Mouse (Mus musculus): ENCODE data around the gene Defb29. TPM values are rescaled to one million over a fixed set of nuclear protein-coding genes. Genes with fewer than 3 reads are reported as not detected.

Gene Defb29
- polyA plus RNA-seq, 1 experiment, result not detected

DNA sequence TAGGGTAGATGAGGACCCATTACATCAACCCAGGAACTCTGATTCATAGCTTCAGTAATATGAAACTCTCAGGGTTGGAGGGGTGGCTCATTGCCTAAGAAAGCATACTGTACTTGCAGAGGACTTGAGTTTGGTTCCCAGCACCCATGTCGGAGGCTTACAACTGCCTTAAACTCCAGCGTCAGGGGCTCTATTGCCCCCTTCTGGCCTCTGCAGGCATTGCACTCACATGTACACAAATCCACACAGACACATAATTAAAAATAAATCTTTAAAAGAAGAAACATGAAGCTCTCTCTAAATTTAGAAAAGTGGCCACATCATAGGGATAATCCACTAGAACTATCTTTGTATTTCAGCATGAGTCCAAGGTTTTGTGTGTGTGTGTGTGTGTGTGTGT, 3.0 kb upstream of the Defb29 start:
- no peak for TF ChIP-seq GATA1 (IDR thresholded peaks at IDR 0.05; ENCODE audit: low read length)

GRCm38 (mm10) chr2:152541979-152542378, 2.1 kb upstream of the Defb29 start:
- no peak for TF ChIP-seq GATA1 (IDR thresholded peaks at IDR 0.05; ENCODE audit: low read length)

GRCm38 (mm10) chr2:152517981-152518380, 21.9 kb downstream of the Defb29 start, which contains the start of gene Defb28:
TSS of gene Defb28 (plus strand) at chr2:152518255.
- no peak for TF ChIP-seq GATA1 (IDR thresholded peaks at IDR 0.05; ENCODE audit: low read length)

GRCm38 (mm10) chr2:152516084-152516483, 23.8 kb downstream of the Defb29 start:
- TF ChIP-seq GATA1 (IDR thresholded peaks at IDR 0.05; ENCODE audit: low read length), result no peak

DNA sequence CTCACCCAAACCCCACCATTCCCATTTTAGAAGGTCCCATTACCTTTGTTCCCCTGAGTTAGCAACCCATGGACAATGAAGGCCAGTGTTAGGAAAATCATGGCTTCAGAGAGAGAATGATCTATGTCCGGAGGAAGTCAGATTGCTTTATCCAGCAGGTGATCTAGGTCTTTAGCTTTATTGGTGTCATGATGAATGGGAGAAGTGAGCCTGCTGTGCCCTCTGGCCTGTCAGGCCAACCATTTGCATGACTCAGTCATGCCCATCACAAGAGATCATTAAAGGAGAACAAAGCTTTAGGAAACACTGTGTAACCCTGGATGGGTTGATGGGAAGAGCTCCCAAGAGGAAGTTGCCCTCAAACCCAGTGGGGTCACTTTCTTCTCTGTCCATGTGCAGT, 28.3 kb downstream of the Defb29 start, which contains the start of gene Defb26:
TSS of gene Defb26 (minus strand) at position 101 of the 400 bp plus-strand sequence.
- TF ChIP-seq GATA1 (IDR thresholded peaks at IDR 0.05; ENCODE audit: low read length), result no peak

- TF ChIP-seq GATA1 (IDR thresholded peaks at IDR 0.05; ENCODE audit: low read length), result no peak
Measured at GRCm38 (mm10) chr2:152503950-152504349, 35.9 kb downstream of the Defb29 start.

GRCm38 (mm10) chr2:152500863-152501229, 39.1 kb downstream of the Defb29 start:
- no peak for TF ChIP-seq GATA1 (IDR thresholded peaks at IDR 0.05; ENCODE audit: low read length)

- no peak for TF ChIP-seq GATA1 (IDR thresholded peaks at IDR 0.05; ENCODE audit: low read length)
Measured at GRCm38 (mm10) chr2:152500204-152500862, 39.6 kb downstream of the Defb29 start.

- TF ChIP-seq GATA1 (IDR thresholded peaks at IDR 0.05; ENCODE audit: low read length), result no peak
Measured at GRCm38 (mm10) chr2:152498020-152498419, 41.9 kb downstream of the Defb29 start.

GRCm38 (mm10) chr2:152493151-152493550, 46.7 kb downstream of the Defb29 start:
- TF ChIP-seq GATA1 (IDR thresholded peaks at IDR 0.05; ENCODE audit: low read length), result no peak

DNA sequence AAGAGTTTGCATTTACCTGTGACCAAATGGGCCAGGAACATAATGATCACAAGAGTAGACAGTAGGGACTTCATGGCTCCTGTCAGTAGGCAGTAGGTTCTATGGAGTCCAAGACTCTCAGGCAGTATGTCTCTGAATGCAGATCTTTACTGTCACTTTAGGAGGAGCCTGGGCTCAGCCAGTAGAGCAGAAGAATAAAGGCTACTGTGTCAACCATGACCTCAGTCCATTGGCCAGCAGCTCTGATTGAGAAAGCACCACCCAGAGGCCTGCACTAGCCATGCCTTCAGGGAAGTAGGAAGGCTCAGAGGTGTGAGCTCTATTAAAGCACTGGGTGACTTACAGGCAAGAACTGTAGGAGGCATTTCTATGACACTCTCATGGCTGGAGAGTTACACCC, 49.9 kb downstream of the Defb29 start, which contains the start of gene Defb22:
TSS of gene Defb22 (minus strand) at position 101 of the 400 bp plus-strand sequence.
- no peak for TF ChIP-seq GATA1 (IDR thresholded peaks at IDR 0.05; ENCODE audit: low read length)

Other genes starting within 250 kb of the Defb29 start
- 15.5 and 17.7 TPM in 2 replicates for gene Tbc1d20, start 246.3 kb downstream of the Defb29 start, polyA plus RNA-seq (2012)
- gene Rbck1, start 207.4 kb downstream of the Defb29 start, polyA plus RNA-seq (2012), result 246 and 263 TPM in 2 replicates
- 31.8 and 47.3 TPM in 2 replicates for gene Trib3, start 196.1 kb downstream of the Defb29 start, polyA plus RNA-seq (2012)
- gene Nrsn2, start 163.5 kb downstream of the Defb29 start, polyA plus RNA-seq (2012), result not detected in 2 replicates
- gene Sox12, start 142.0 kb downstream of the Defb29 start, polyA plus RNA-seq (2012), result 55.7 and 57.5 TPM in 2 replicates
- 23.4 and 24.1 TPM in 2 replicates for gene Zcchc3, start 125.1 kb downstream of the Defb29 start, polyA plus RNA-seq (2012)
- gene 6820408C15Rik, start 124.5 kb downstream of the Defb29 start, polyA plus RNA-seq (2012), result 0.06 and 0.08 TPM in 2 replicates
- not detected in 2 replicates for gene Defb23, start 75.5 kb downstream of the Defb29 start, polyA plus RNA-seq (2012)
- not detected in 2 replicates for gene Defb20, start 63.0 kb downstream of the Defb29 start, polyA plus RNA-seq (2012)
- gene Defb22, start 50.0 kb downstream of the Defb29 start, polyA plus RNA-seq (2012), result not detected in 2 replicates
- not detected in 2 replicates for gene Defb26, start 28.4 kb downstream of the Defb29 start, polyA plus RNA-seq (2012)
- not detected in 2 replicates for gene Defb28, start 21.8 kb downstream of the Defb29 start, polyA plus RNA-seq (2012)
- not detected in 2 replicates for gene Gm17416, start 29.2 kb upstream of the Defb29 start, polyA plus RNA-seq (2012)
- gene Defb21, start 32.6 kb upstream of the Defb29 start, polyA plus RNA-seq (2012), result not detected in 2 replicates
- gene Defb19, start 40.2 kb upstream of the Defb29 start, polyA plus RNA-seq (2012), result not detected in 2 replicates
- gene Defb45, start 59.3 kb upstream of the Defb29 start, polyA plus RNA-seq (2012), result not detected in 2 replicates
- gene Defb36, start 64.2 kb upstream of the Defb29 start, polyA plus RNA-seq (2012), result not detected in 2 replicates
- not detected in 2 replicates for gene Defb25, start 83.0 kb upstream of the Defb29 start, polyA plus RNA-seq (2012)
- gene Rem1, start 86.9 kb upstream of the Defb29 start, polyA plus RNA-seq (2012), result not detected in 2 replicates
- 60.8 and 72.1 TPM in 2 replicates for gene H13, start 129.4 kb upstream of the Defb29 start, polyA plus RNA-seq (2012)
- 1.6 and 2.6 TPM in 2 replicates for gene Mcts2, start 146.9 kb upstream of the Defb29 start, polyA plus RNA-seq (2012)
- 53.4 and 64.9 TPM in 2 replicates for gene Id1, start 196.2 kb upstream of the Defb29 start, polyA plus RNA-seq (2012)
- not detected in 2 replicates for gene Cox4i2, start 214.1 kb upstream of the Defb29 start, polyA plus RNA-seq (2012)

Measured in G1E-ER4 (cell line).